Mouse (Mus musculus) intestine, embryonic 16.5 days (tissue): ENCODE measurements around the gene Chchd1. TPM values are rescaled to one million over a fixed set of nuclear protein-coding genes. Genes with fewer than 3 reads are reported as not detected.

Source experiments
- ATAC-seq: fragments of 200-750 bp; cut with Nextera tagmentation; 2 replicates; pipeline ENCODE4 v1.8.0; 2017; ENCODE audit warnings: moderate TSS enrichment, moderate library complexity
- H3K27ac ChIP-seq: fragments of 300-500 bp; sonication (generic); 2 replicates; pipeline ENCODE4 v1.5.1; 2014; ENCODE audit warnings: mild to moderate bottlenecking, low read length
- H3K27me3 ChIP-seq: fragments of 300-500 bp; sonication (generic); replicated peaks from 2 replicates; pipeline ENCODE4 v1.6.1; 2014; ENCODE audit warnings: low read length, control low read depth, mixed read lengths; ENCODE audit not compliant: control insufficient read depth, insufficient read depth
- H3K36me3 ChIP-seq: fragments of 300-500 bp; sonication (generic); 2 replicates; pipeline ENCODE4 v1.6.1; 2014; ENCODE audit warnings: low read length, control low read depth; ENCODE audit not compliant: control insufficient read depth, insufficient read depth
- H3K4me1 ChIP-seq: fragments of 300-500 bp; sonication (generic); 2 replicates; pipeline ENCODE4 v1.6.1; 2014; ENCODE audit warnings: low read length, control low read depth, mixed read lengths; ENCODE audit not compliant: control insufficient read depth, insufficient read depth
- H3K4me2 ChIP-seq: fragments of 300-500 bp; sonication (generic); 2 replicates; pipeline ENCODE4 v1.6.1; 2014; ENCODE audit warnings: low read depth, low read length, control low read depth
- H3K4me3 ChIP-seq: fragments of 300-500 bp; sonication (generic); 2 replicates; pipeline ENCODE4 v1.5.1; 2014; ENCODE audit warnings: mild to moderate bottlenecking, low read length
- H3K9ac ChIP-seq: fragments of 300-500 bp; sonication (generic); 2 replicates; pipeline ENCODE4 v1.6.1; 2014; ENCODE audit warnings: low read depth, low read length
- H3K9me3 ChIP-seq: fragments of 300-500 bp; sonication (generic); 2 replicates; pipeline ENCODE4 v1.6.1; 2016; ENCODE audit warnings: low read length, control low read depth; ENCODE audit not compliant: control insufficient read depth
- WGBS: fragments of 180-500 bp; shearing (Covaris S2); extraction: QIAGEN DNeasy Blood & Tissue Kit; methylation state at CpG from one replicate; pipeline ENCODE4 v1.1.7; 2014; 5-methylcytosine and 5-hydroxymethylcytosine counted together
- polyA plus RNA-seq: library from polyadenylated mRNA; unstranded; fragments of >200 nt; fragmentation: Nextera tagmentation; extraction: Ambion mirVana; gene quantifications from 2 replicates; pipeline ENCODE4 v1.2.1, GENCODE M21; 2015

Chchd1 gene
- 171 and 190 TPM in 2 replicates for polyA plus RNA-seq

DNA sequence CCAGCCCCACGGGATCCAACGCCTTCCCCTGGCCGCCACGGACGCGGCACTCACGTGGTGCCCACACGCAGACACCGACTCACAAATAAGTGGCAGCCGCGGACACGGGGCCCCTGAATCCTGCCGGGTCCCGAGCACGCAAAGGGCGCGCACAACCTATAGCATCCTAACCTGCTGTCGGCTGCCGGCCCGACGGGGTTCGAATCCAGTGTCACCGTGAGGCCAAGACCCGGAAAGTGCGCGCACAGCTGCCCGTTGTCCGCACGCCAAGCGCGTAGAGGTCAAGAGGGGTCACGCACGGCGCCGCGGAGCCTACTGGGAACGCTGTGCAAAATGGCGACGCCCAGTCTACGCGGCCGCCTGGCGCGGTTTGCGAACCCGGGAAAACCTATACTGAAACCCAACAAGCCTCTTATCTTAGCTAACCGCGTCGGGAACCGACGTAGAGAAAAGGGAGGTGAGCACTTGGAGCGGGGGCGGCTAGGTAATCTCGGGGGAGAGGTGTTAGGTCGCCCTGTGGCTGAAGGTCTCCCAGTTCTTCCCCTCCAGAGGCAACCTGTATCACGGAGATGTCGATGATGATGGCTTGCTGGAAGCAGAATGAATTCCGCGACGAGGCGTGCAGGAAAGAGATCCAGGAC lies at the start of gene Chchd1:
Gene Chchd1 (plus strand): TSS at position 266 of the 641 bp plus-strand sequence.
- H3K4me3 ChIP-seq: peak within 1 kb of the TSS; percentile 78
- peak within 1 kb of the TSS; percentile 92 for H3K27ac ChIP-seq
- ATAC-seq: peak; percentile 79
- H3K9me3 ChIP-seq: no peaks in the 10 kb centered on the region
- no peaks in the 10 kb centered on the region for H3K27me3 ChIP-seq
- peaks cover 15% of the 10 kb centered on the region for H3K4me1 ChIP-seq
- under 1% methylated on average over 61 of the region's 61 CpGs for WGBS
- H3K4me2 ChIP-seq: peak within 1 kb of the TSS; percentile 50
- no peaks in the 10 kb centered on the region for H3K36me3 ChIP-seq
- H3K9ac ChIP-seq: peak within 1 kb of the TSS; percentile 89

GRCm38 (mm10) chr14:20654690-20655421 lies 48.0 kb upstream of the Chchd1 start:
- no peak for ATAC-seq

GRCm38 (mm10) chr14:20655731-20656130 lies 47.1 kb upstream of the Chchd1 start:
- Histone ChIP-seq H3K27me3 (no peaks in the 10 kb centered on the region), H3K9ac (no peak overlapping the region), H3K4me2 (no peak overlapping the region), H3K36me3 (no peaks in the 10 kb centered on the region), H3K4me1 (no peaks in the 10 kb centered on the region), H3K9me3 (no peaks in the 10 kb centered on the region), H3K27ac (no peak overlapping the region), H3K4me3 (no peak overlapping the region)
- 75% methylated on average over 9 of the region's 9 CpGs for WGBS
- no peak for ATAC-seq

More at GRCm38 (mm10) chr14:20654690-20655421, 48.0 kb upstream of the Chchd1 start:
- no peak overlapping the region for H3K27ac ChIP-seq
- H3K9me3 ChIP-seq: no peaks in the 10 kb centered on the region
- H3K9ac ChIP-seq: no peak overlapping the region
- H3K4me3 ChIP-seq: no peak overlapping the region
- no peak overlapping the region for H3K4me2 ChIP-seq
- no peaks in the 10 kb centered on the region for H3K4me1 ChIP-seq
- 68% methylated on average over 9 of the region's 9 CpGs for WGBS
- no peaks in the 10 kb centered on the region for H3K27me3 ChIP-seq
- no peaks in the 10 kb centered on the region for H3K36me3 ChIP-seq

- Histone ChIP-seq H3K4me3 (no peak within 1 kb of the TSS), H3K36me3 (no peaks in the 10 kb centered on the region), H3K27me3 (no peaks in the 10 kb centered on the region), H3K4me2 (no peak within 1 kb of the TSS), H3K27ac (no peak within 1 kb of the TSS), H3K4me1 (no peaks in the 10 kb centered on the region; the same call in 1 of the 2 replicates), H3K9me3 (no peaks in the 10 kb centered on the region), H3K9ac (no peak within 1 kb of the TSS)
- no peak for ATAC-seq
- 57% methylated on average over 11 of the region's 11 CpGs for WGBS
These were observed 46.4 kb upstream of the Chchd1 start, which contains the start of gene Myoz1 for GRCm38 (mm10) chr14:20656361-20656760. TSS of gene Myoz1 (minus strand) at chr14:20656540.

DNA sequence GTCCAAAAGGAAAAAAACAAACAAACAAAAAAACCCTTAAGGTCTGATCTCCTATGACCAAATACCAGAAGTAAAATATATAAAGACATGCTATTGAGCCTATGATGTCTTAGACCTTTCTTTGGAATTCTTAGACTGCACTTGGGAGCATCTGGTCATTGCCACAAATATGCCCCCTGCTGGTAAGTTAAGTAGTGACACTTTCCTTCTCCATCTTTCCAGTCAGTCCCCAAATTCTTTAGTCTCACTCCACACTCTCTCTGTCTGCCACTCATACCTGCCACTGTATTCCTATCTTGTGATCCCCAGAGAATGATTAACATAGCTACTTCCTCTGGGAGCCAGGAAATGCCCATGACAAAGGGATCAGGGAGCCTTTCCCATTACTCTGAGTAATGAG lies 44.5 kb upstream of the Chchd1 start:
- ATAC-seq: no peak
- Histone ChIP-seq H3K4me3 (no peak overlapping the region), H3K4me2 (no peak overlapping the region), H3K9ac (no peak overlapping the region), H3K27ac (no peak overlapping the region), H3K4me1 (peaks cover 8% of the 10 kb centered on the region), H3K9me3 (no peaks in the 10 kb centered on the region), H3K36me3 (no peaks in the 10 kb centered on the region), H3K27me3 (no peaks in the 10 kb centered on the region)

DNA sequence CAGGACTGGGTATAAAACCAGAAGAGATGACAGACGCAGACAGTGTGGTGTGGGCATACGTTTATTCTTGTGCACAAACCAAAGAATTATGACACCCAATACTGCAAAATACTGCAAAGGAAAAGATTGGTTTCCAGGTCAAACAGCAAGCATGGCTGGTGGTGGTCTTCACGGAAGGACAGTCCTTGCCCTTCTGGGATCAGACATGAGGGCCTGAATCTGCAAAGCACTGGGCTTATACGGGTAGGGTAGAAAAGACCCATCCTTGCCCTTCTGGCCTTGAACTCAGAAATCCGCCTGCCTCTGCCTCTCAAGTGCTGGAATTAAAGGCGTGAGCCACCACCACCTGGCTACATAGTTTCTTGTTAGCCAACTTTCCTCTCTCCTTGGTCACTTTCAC lies 43.9 kb upstream of the Chchd1 start:
- H3K4me2 ChIP-seq: no peak overlapping the region
- H3K4me3 ChIP-seq: no peak overlapping the region
- no peak overlapping the region for H3K9ac ChIP-seq
- H3K9me3 ChIP-seq: no peaks in the 10 kb centered on the region
- no peaks in the 10 kb centered on the region for H3K36me3 ChIP-seq
- no peaks in the 10 kb centered on the region for H3K27me3 ChIP-seq
- no peak for ATAC-seq
- no peak overlapping the region for H3K27ac ChIP-seq
- H3K4me1 ChIP-seq: peaks cover 8% of the 10 kb centered on the region
- WGBS: 81% methylated on average over 6 of the region's 6 CpGs

DNA sequence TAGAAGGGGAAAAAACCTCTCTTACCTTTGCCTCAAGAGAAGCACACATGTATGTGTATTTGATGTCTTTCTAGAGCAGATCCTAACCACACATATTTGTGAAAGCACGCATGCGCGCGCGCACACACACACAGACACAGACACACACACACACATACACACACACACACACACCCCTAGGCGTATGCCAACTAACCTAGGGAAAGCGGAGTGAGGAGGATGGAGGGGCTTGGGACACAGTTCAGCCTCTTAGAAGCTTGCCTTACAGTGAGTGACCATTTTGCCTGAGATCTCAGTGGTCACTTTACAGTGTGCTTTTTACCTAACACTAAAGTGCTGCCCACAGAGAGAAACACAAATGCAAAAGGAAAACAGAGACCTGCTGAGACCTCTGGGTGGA lies 43.1 kb upstream of the Chchd1 start:
- Histone ChIP-seq H3K9me3 (no peaks in the 10 kb centered on the region), H3K4me1 (peaks cover 8% of the 10 kb centered on the region), H3K36me3 (no peaks in the 10 kb centered on the region), H3K4me2 (no peak overlapping the region), H3K4me3 (no peak overlapping the region), H3K27me3 (no peaks in the 10 kb centered on the region), H3K9ac (no peak overlapping the region), H3K27ac (no peak overlapping the region)
- 98% methylated on average over 7 of the region's 7 CpGs for WGBS
- ATAC-seq: no peak

DNA sequence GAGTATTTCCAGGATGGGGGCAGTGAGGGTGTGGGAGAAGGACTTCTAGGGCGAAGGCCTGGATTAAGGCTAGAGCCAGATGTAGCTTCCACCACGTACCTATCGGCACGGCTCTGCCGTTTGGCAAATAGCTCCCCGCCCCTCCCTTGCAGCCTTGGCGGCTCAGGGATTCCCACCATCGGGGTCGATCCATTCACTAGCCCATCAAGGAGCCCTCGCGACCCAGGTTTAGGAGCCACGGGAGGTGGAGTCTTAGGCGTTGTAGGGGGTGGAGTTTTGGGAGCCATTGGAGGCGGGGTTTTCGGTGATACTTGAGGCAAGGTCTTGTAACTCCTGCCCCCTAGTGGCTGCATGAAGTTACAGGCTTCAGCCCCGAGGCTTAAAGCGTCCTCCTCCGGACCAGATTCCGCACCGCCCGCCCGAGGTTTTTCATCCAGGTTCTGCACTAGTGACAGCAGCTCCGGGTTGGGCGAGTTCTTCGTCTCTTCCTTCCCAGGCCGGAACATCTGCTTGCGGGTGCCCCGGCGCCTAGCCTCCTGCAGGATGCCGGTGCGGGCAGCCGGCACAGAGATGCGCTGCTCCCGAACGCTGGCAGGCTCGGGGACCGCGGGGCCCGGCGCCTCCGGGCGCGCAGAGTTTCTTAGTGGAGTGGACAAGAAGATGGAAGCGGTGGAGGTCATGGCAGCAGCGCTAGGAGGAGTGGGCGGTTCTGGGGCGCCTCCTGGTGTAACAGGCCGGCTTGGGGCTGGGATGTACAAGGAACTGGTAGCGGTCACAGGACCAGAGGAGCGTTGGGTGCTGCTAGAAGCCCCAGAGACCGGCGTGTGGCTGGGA lies 41.8 kb upstream of the Chchd1 start:
- Histone ChIP-seq H3K9me3 (no peaks in the 10 kb centered on the region), H3K9ac (peak overlapping the region; percentile 72), H3K4me1 (peaks cover 8% of the 10 kb centered on the region), H3K4me2 (peak overlapping the region; percentile 90), H3K27ac (peak overlapping the region; percentile 84), H3K36me3 (no peaks in the 10 kb centered on the region), H3K4me3 (peak overlapping the region; percentile 67), H3K27me3 (0 out of 2 replicates have a peak, but pooled peaks cover 3% of the 10 kb centered on the region)
- ATAC-seq: peak; percentile 90
- WGBS: under 1% methylated on average over 52 of the region's 52 CpGs
